In the genomic region with DNA sequence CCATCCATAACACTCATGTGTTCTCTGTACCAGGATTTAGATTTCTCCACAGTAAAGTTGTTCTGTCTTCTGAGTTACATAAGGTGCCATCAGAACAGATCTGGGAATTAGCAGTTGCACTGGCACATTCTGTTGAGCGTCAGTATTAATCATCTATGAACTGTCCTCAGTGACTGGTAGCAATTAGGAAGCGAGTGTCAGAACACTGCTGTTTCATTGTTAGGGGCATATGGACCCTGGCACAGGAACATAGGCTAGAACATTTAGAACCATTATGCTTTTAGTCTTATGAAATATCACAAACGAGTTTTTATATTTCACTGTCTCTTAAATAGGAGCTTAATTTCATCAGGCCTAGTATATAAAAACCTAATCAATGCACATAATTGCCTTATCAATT, we compare ENCODE assay signal across 10 mouse cellular contexts.
"Had no signal": no experiment of that assay in that cellular context is flagged by ENCODE, and none has a peak within 500 bp of the region (broad histone marks: within the 10 kb centered on the region; RNA-seq: fewer than 3 reads in every experiment).

No protein-coding gene starts in this region.

- DNase-seq: kidney, adult 2 months; kidney, postnatal 25 days; liver; lung, adult 18-20 months; lung, postnatal 10 days; lung, postnatal 36 days; retina, postnatal 1 day; right cerebral cortex, postnatal 25 days; spleen, adult 18-20 months; thymus, postnatal 25 days had no signal
